Mouse (Mus musculus) liver, adult (tissue): ENCODE measurements at regions not wholly inside any gene's neighbourhood (a gene's known extent, or its start where the extent isn't known, plus 50 kb on each side); places are given as distances from the start of the nearest gene placed in this dataset.
A peak's percentile ranks its signal among the peaks of the same experiment; 100 is the strongest.

Source experiments
- GATA4 ChIP-seq: IDR thresholded peaks from 2 replicates; pipeline ENCODE4 v1.6.1; 2014; ENCODE audit warnings: mild to moderate bottlenecking, low read length; ENCODE audit not compliant: insufficient replicate concordance

DNA sequence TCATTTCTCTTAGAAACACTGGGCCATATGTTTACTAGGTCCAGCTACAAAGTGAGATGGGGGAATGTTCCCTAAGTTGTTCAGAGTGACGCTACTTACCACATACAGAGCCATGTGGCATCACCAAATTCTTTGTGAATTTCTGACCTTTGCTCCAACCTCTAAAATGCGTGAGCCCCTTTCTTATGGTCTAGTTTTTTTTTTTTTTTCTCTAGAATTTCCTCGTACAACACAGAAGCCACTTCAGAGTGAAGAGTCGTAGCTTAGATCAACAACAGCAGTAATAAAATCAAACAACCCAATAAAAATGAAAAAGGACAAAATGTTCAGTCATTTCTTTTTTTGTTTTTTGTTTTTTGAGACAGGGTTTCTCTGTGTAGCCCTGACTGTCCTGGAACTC lies 122.2 kb upstream of the Fggy start:
- no peak for TF ChIP-seq GATA4

- no peak for TF ChIP-seq GATA4
Measured at GRCm38 (mm10) chr4:95439834-95440233, 117.5 kb upstream of the Fggy start.

- no peak for TF ChIP-seq GATA4
Measured at GRCm38 (mm10) chr4:95443854-95444811, 113.2 kb upstream of the Fggy start.

GRCm38 (mm10) chr4:95450286-95450685 lies 107.0 kb upstream of the Fggy start:
- TF ChIP-seq GATA4, result no peak

- TF ChIP-seq GATA4, result no peak
Measured at GRCm38 (mm10) chr4:95451831-95452230, 105.5 kb upstream of the Fggy start.

DNA sequence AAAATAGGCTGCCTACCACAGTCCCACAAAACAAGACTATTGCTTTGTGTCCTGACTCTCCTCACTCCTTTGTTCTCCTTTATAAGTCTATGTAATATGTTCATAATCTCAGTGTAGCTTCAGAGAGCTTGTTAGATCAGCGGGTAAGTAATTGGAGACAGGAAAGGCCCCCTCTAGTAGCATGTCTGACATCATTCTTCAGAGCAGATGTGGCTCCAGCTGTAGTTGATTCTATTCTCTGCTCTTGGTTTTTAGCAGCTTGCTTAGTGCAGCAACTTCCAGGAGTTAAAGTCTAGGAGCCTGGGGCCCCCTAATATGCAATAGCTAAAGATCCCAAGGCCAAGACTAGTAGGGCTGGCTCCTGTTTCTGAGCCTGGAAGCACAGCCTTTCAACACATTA lies 101.0 kb upstream of the Fggy start:
- no peak for TF ChIP-seq GATA4

GRCm38 (mm10) chr4:95456943-95457342 lies 100.4 kb upstream of the Fggy start:
- TF ChIP-seq GATA4, result no peak

DNA sequence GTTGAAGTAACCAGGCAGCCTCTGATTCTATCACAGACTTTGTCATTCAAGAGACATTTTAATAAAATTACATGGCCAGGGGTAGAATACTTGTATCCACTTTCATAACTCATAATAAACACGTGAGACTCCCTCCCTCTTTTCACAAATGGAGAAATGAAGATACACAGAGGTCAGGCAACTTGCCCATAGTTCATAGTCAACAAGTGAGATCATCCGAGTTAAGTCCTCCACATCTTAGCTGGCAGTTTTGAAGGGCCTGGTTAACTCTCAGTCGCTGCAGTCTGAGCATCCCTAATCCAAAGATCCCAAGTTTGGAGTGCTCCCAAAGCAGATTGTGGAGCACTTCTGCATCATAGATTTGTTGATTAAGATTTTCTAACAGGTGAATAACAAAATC lies 94.8 kb upstream of the Fggy start:
- TF ChIP-seq GATA4, result no peak

- TF ChIP-seq GATA4, result no peak
Measured at GRCm38 (mm10) chr4:95463082-95463825, 94.1 kb upstream of the Fggy start.

DNA sequence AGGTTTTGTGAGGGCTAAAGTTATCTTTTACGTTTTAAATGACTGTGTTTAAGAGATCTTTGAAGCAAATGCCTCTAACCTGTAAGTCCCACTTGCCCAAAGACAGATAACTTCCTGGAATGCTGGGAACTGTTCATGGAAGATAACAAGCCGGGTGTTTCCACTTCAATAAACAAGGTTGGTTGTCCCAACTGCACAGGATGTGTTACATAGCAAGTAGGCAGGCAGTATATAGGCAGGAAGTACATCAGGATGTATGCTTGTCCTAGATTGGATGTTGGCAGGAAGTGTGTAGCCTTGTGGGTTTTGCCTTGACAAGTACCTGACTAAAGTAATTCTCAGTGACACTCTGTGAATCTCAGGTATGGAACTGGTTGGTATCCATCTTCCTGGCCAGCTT lies 90.7 kb upstream of the Fggy start:
- TF ChIP-seq GATA4, result no peak

DNA sequence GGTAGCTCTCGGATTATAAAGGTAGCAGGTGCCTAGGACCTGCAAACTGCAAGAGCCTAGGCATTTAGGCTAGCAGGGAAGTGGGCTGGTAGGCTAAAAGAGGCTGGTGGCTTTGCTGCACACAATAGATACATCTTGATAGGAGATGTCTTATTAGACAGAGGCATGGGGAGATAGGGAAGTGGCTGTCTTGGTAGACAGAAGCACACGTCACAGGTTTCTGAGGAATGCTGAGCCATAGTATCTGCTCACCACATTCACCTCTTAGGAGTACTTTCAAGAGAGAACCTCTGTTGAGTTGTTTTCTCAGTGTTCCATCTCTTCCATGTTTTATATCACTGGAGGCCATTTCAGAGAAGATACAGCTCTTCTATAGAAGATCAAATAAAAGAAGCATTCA lies 89.8 kb upstream of the Fggy start:
- TF ChIP-seq GATA4, result no peak

- no peak for TF ChIP-seq GATA4
Measured at GRCm38 (mm10) chr4:95474726-95475406, 82.4 kb upstream of the Fggy start.

DNA sequence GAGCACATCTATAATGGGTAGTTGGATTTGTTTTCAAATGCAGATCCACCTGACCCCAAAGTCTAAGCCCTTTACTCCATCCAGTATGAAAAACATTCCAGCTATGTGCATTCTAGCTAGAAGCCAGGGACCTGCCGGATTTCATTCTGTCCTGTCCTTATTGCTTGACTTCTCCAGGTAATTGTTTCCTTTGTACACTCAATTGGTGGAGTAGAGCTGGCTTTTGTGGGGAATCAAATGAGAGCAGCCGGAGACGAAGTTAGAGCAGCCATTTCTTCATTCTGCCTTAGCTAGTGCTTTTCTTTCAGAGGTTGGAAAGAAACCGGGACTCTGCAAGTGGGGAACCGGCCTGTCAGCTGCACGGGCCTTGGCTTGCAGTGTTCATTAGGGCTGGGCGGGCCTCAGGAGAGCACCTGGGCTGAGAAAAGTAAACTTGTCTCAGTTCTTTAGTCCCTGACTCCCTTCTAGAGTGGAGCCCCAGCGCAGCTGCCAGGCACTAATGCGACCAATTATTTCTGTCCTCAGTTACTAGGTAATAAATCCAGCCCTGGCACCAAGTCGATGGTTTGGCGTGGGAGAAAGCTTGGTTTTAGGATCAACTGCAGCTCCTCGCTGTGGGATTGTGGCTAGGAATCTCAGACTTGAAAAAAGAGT lies 81.1 kb upstream of the Fggy start:
- TF ChIP-seq GATA4, result no peak

DNA sequence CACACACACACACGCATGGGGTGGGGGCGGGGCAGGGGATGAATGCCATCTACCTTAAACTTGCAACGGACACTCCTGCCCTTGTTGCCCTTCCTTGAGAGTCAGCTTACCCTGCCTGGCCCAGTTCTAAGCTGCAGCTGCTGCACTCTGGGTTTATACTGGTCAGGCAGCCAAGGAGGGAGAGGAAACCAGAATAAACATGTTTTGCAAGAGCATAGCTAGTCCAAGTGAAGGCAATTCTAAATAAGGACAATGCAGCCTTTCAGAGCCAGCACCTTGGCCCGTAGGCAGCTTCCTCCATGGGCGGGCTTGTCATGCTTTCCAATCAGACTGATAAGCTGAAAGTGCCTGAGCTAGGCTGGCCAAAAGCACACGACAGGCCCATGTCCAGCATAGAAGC lies 73.7 kb upstream of the Fggy start:
- 0 out of 2 replicates have a peak, but pooled peaks have one; percentile 19 for TF ChIP-seq GATA4

GRCm38 (mm10) chr4:95487323-95487722 lies 70.0 kb upstream of the Fggy start:
- TF ChIP-seq GATA4, result no peak

GRCm38 (mm10) chr4:95487969-95488368 lies 69.3 kb upstream of the Fggy start:
- no peak for TF ChIP-seq GATA4

DNA sequence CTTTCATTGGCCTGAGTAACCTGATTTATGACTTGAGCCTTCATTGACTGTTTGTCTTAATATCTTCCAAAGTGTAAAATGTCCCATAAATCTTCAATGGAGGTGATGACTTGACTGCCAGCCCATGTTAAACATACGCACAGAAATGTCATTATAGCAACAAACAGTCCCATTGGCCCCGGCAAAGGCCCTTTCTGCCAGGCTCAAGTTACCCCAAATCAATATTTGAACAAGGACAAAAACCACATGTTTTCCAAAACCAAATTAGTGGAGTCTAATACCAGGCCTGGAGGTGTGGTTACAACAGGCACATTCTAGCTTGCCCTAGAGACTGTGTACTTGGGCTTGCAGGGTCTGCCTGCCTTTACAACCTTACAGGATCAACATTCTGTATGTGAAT lies 68.2 kb upstream of the Fggy start:
- TF ChIP-seq GATA4, result no peak
